ENCODE assay signal across 27 mouse cellular contexts in the genomic region with DNA sequence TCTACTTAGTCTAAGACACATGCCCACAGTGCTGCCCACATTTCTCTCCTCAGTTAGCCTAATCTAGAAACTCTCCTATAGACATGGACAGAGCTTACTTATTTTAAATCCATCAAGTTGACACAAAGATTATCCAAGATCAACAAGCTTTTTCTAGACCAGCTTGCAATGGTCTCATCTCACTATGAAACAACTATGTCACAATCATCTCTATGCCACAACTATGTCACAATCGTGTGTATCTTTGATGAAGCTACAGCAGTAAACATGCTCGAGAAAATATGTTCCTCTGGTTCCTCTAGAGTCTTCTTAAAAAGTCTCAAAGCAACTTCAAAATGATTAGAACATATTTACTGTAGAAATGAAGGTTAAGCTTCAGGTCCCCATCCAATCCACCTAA.
DNase-seq lines count a peak whose midpoint lies in the region; ATAC-seq and TF ChIP-seq lines count a peak whose summit lies in the region.
"Had no signal": no experiment of that assay in that cellular context is flagged by ENCODE, and none has a peak within 500 bp of the region (broad histone marks: within the 10 kb centered on the region; RNA-seq: fewer than 3 reads in every experiment).

No protein-coding gene starts in this region.

- DNase-seq in lung, postnatal 0 days (ENCODE audit: low spot score): peak; percentile 66
- DNase-seq in lung, adult 18-20 months: no peak
- DNase-seq in brain, adult 2 months (ENCODE audit: low read depth, low spot score): peak; percentile 36
- DNase-seq in ovary, adult 18-20 months (ENCODE audit: low spot score): no peak
- DNase-seq in natural killer cell, adult 2 months (ENCODE audit: low spot score in 2 of 2): no peak
- DNase-seq: adrenal gland, adult 2 months; adrenal gland, postnatal 14 days; cerebellum, adult 11-12 months; cerebellum, adult 8-10 months; cerebellum, postnatal 10 days; cerebellum, postnatal 36 days; embryo, embryonic 11 days; forebrain, postnatal 0 days; gastrocnemius, postnatal 10 days; gastrocnemius, postnatal 36 days; heart, adult 2 months had no signal

- H3K79me3 ChIP-seq in C2C12 (ENCODE audit: low read depth): no peaks in the 10 kb centered on the region

- no peak for ATAC-seq in lung, postnatal 0 days
- ATAC-seq: forebrain, embryonic 14.5 days; forebrain, postnatal 0 days; Patski had no signal

- TF ChIP-seq CTCF in lung, postnatal 0 days (IDR thresholded peaks at IDR 0.05): no peak
- no peak for TF ChIP-seq CTCF in C2C12 (IDR thresholded peaks at IDR 0.05; ENCODE audit: control insufficient read depth, insufficient read depth, insufficient read length)

- H3K4me3 ChIP-seq in lung, postnatal 0 days (ENCODE audit: low read depth, low read length): no peak overlapping the region
- no peak overlapping the region for H3K4me3 ChIP-seq in C2C12 (ENCODE audit: insufficient read depth, poor library complexity, severe bottlenecking)
- H3K4me3 ChIP-seq: embryonic facial prominence, embryonic 10.5 days; embryonic facial prominence, embryonic 13.5 days; forebrain, embryonic 10.5 days; heart, adult 2 months; heart, embryonic 10.5 days; hindbrain, embryonic 12.5 days; hindbrain, embryonic 15.5 days had no signal

- no peak overlapping the region for H3K27ac ChIP-seq in lung, postnatal 0 days (ENCODE audit: low read length)
- H3K27ac ChIP-seq: embryonic facial prominence, embryonic 10.5 days; embryonic facial prominence, embryonic 13.5 days; forebrain, embryonic 10.5 days; heart, adult 2 months; hindbrain, embryonic 12.5 days; hindbrain, embryonic 15.5 days had no signal

- H3K4me1 ChIP-seq in lung, postnatal 0 days (ENCODE audit: insufficient read depth, low read depth, low read length): no peaks in the 10 kb centered on the region
- H3K4me1 ChIP-seq: embryonic facial prominence, embryonic 10.5 days; forebrain, embryonic 10.5 days; hindbrain, embryonic 12.5 days had no signal

- no peaks in the 10 kb centered on the region for H3K9me3 ChIP-seq in lung, postnatal 0 days (ENCODE audit: low read length)
- H3K9me3 ChIP-seq: embryonic facial prominence, embryonic 10.5 days; embryonic facial prominence, embryonic 13.5 days; forebrain, embryonic 10.5 days; G1E; heart, embryonic 10.5 days; hindbrain, embryonic 12.5 days; hindbrain, embryonic 15.5 days had no signal

- H3K9ac ChIP-seq in lung, postnatal 0 days (replicated peaks; ENCODE audit: low read depth): no peak overlapping the region
- H3K9ac ChIP-seq: embryonic facial prominence, embryonic 13.5 days; forebrain, postnatal 0 days; hindbrain, embryonic 12.5 days; hindbrain, embryonic 15.5 days had no signal

- H3K4me2 ChIP-seq in lung, postnatal 0 days (replicated peaks; ENCODE audit: low read depth, low read length): no peak overlapping the region
- H3K4me2 ChIP-seq: embryonic facial prominence, embryonic 13.5 days; hindbrain, embryonic 12.5 days; hindbrain, embryonic 15.5 days had no signal

- H3K36me3 ChIP-seq in lung, postnatal 0 days (ENCODE audit: insufficient read depth, low read length): no peaks in the 10 kb centered on the region
- no peaks in the 10 kb centered on the region for H3K36me3 ChIP-seq in C2C12 (ENCODE audit: control insufficient read depth, insufficient read depth)
- H3K36me3 ChIP-seq: embryonic facial prominence, embryonic 10.5 days; embryonic facial prominence, embryonic 13.5 days; forebrain, embryonic 10.5 days; G1E; heart, embryonic 10.5 days; hindbrain, embryonic 12.5 days; hindbrain, embryonic 15.5 days had no signal

- no peak overlapping the region for H3ac ChIP-seq in C2C12 (ENCODE audit: control insufficient read depth, insufficient read length, low read depth)

- TF ChIP-seq EP300 in lung, postnatal 0 days (IDR thresholded peaks at IDR 0.05): peak; percentile 53

- H3K79me2 ChIP-seq in C2C12 (ENCODE audit: control insufficient read depth, insufficient read depth): no peaks in the 10 kb centered on the region

- no peaks in the 10 kb centered on the region for H3K27me3 ChIP-seq in lung, postnatal 0 days (replicated peaks; ENCODE audit: insufficient read depth, low read length)
- no peaks in the 10 kb centered on the region for H3K27me3 ChIP-seq in C2C12 (ENCODE audit: control insufficient read depth, insufficient read depth, insufficient read length)
- H3K27me3 ChIP-seq: CH12.LX; embryonic facial prominence, embryonic 13.5 days; hindbrain, embryonic 12.5 days; hindbrain, embryonic 15.5 days; Patski had no signal

- 49% methylated on average over 2 of the region's 2 CpGs for WGBS in lung, postnatal 0 days

TF ChIP-seq in C2C12, 6 proteins besides CTCF, POLR2A, EP300 and RAD21:
- TF ChIP-seq FOSL1 (IDR thresholded peaks at IDR 0.05; ENCODE audit: insufficient read depth, low read length, poor library complexity, severe bottlenecking) (no peak), MAX (IDR thresholded peaks at IDR 0.05) (no peak), CEBPB (IDR thresholded peaks at IDR 0.05; ENCODE audit: low read depth) (peak; percentile 60), MYOG (IDR thresholded peaks at IDR 0.05; ENCODE audit: control insufficient read depth, extremely low read depth, insufficient read length) (no peak), USF1 (IDR thresholded peaks at IDR 0.05; ENCODE audit: low read depth) (no peak)

Comparison
In these comparisons a context has a peak if more than half of its experiments do, and no peak if none do; other contexts are left out.
1. DNase-seq: peak in lung, postnatal 0 days (single experiment) and brain, adult 2 months (single experiment); none in lung, adult 18-20 months (0 of 2), ovary, adult 18-20 months (single experiment) and natural killer cell, adult 2 months (0 of 2).